Mouse (Mus musculus): Measurements from ENCODE around the gene Tlx1.

- TF ChIP-seq CTCF (IDR thresholded peaks at IDR 0.05; ENCODE audit: low read depth): no peak
- no peak for TF ChIP-seq EP300 (IDR thresholded peaks at IDR 0.05; ENCODE audit: low read depth)
Observed at GRCm38 (mm10) chr19:45205311-45206105, 55.0 kb downstream of the Tlx1 start.

Data from liver, embryonic 14.5 days (tissue).